Mouse (Mus musculus): ENCODE results near the gene Arhgap24.

DNA sequence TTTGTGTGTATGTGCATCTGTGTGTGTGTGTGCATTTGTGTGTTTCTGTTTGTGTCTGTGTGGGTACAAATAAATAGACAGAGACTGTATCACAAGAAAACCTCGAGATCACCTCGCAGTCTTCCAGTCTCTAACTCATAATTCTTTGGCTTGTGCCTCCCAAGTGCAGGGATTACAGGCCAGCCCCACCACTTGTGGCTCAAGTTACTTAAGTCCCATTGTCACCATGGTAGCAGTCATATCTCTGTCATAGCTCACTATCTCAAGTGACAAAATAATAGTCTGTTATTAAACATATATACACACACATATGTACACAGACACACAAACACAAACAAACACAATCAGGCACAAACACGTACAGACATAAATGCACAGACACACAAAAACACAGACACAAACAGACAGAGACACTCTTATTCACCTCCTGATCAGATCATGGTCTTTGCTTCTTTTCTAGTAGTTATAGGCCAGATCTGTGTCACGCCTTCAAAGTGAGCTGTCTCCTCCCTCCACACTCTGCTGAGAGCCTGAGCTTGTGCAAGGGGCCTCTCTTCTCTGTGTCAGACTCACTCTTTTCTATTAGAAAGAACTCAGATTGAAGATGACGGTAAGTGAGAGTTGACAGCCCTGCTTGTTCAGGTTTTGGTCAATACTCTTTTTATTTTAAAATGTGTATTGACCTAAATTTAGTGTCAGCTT lies 261.5 kb downstream of the Arhgap24 start:
- TF ChIP-seq CTCF (IDR thresholded peaks at IDR 0.05; ENCODE audit: low read depth, low read length) (no peak), POLR2A (IDR thresholded peaks at IDR 0.05; ENCODE audit: borderline replicate concordance, low read depth, low read length) (no peak)
